Mouse (Mus musculus) embryonic fibroblast, embryonic 13.5 days (primary cell): Measurements from ENCODE around the gene Hebp1. TPM values are rescaled to one million over a fixed set of nuclear protein-coding genes. Genes with fewer than 3 reads are reported as not detected.

ENCODE experiments used
- H3K27ac ChIP-seq: 2 replicates; pipeline ENCODE4 v1.5.1; 2012; ENCODE audit warnings: low read length, control low read depth, inconsistent platforms; ENCODE audit not compliant: insufficient read depth
- H3K4me1 ChIP-seq: 2 replicates; pipeline ENCODE4 v1.6.1; 2011; ENCODE audit warnings: low read length; ENCODE audit not compliant: control insufficient read depth, insufficient read depth
- H3K4me3 ChIP-seq: 2 replicates; pipeline ENCODE4 v1.5.1; 2011; ENCODE audit warnings: mild to moderate bottlenecking, control low read depth, low read length; ENCODE audit not compliant: insufficient read depth
- CTCF ChIP-seq: IDR thresholded peaks from 2 replicates; pipeline ENCODE4 v1.5.1; 2011; ENCODE audit warnings: mild to moderate bottlenecking, control low read depth, low read length, moderate library complexity, borderline replicate concordance; ENCODE audit not compliant: insufficient read depth
- POLR2A ChIP-seq: IDR thresholded peaks from 2 replicates; pipeline ENCODE4 v1.6.1; 2011; ENCODE audit warnings: low read depth, mild to moderate bottlenecking, control low read depth, low read length, moderate library complexity
- polyA plus RNA-seq: library from polyadenylated mRNA; stranded (reverse); fragments of >200 nt; gene quantifications from 2 replicates; pipeline ENCODE4 v1.2.4, GENCODE M21; 2011; ENCODE audit warnings: low read depth; ENCODE audit not compliant: missing spikeins, insufficient read length

The Hebp1 gene
- polyA plus RNA-seq, 1 experiment, result 41.7 TPM

GRCm38 (mm10) chr6:135156597-135156996 lies 41.2 kb downstream of the Hebp1 start:
- no peak overlapping the region for H3K4me3 ChIP-seq
- no peak overlapping the region for H3K27ac ChIP-seq
- TF ChIP-seq CTCF (no peak), POLR2A (no peak)
- no peaks in the 10 kb centered on the region for H3K4me1 ChIP-seq

GRCm38 (mm10) chr6:135153719-135154118 lies 44.1 kb downstream of the Hebp1 start:
- no peak overlapping the region for H3K4me3 ChIP-seq
- H3K27ac ChIP-seq, result peak overlapping the region; percentile 36
- TF ChIP-seq POLR2A (no peak), CTCF (no peak)
- H3K4me1 ChIP-seq, result no peaks in the 10 kb centered on the region

- H3K4me3 ChIP-seq, result no peak overlapping the region
- TF ChIP-seq CTCF (peak; percentile 59), POLR2A (no peak)
- H3K27ac ChIP-seq, result no peak overlapping the region
- H3K4me1 ChIP-seq, result no peaks in the 10 kb centered on the region
Measured at GRCm38 (mm10) chr6:135150311-135150710, 47.5 kb downstream of the Hebp1 start.

GRCm38 (mm10) chr6:135149722-135150121 lies 48.1 kb downstream of the Hebp1 start:
- H3K27ac ChIP-seq, result no peak overlapping the region
- H3K4me3 ChIP-seq, result no peak overlapping the region
- TF ChIP-seq POLR2A (no peak), CTCF (no peak)
- no peaks in the 10 kb centered on the region for H3K4me1 ChIP-seq

GRCm38 (mm10) chr6:135149175-135149574 lies 48.6 kb downstream of the Hebp1 start:
- Histone ChIP-seq H3K4me1 (no peaks in the 10 kb centered on the region), H3K4me3 (no peak overlapping the region), H3K27ac (no peak overlapping the region)
- no peak for TF ChIP-seq CTCF
- no peak for TF ChIP-seq POLR2A

GRCm38 (mm10) chr6:135148506-135148905 lies 49.3 kb downstream of the Hebp1 start:
- Histone ChIP-seq H3K27ac (no peak overlapping the region), H3K4me1 (no peaks in the 10 kb centered on the region), H3K4me3 (no peak overlapping the region)
- TF ChIP-seq POLR2A (no peak), CTCF (peak; percentile 63; the same call in 1 of the 2 replicates)

GRCm38 (mm10) chr6:135145976-135146375 lies 51.8 kb downstream of the Hebp1 start:
- Histone ChIP-seq H3K27ac (no peak overlapping the region), H3K4me3 (no peak overlapping the region), H3K4me1 (peaks cover 7% of the 10 kb centered on the region; the same call in 1 of the 2 replicates)
- no peak for TF ChIP-seq CTCF
- no peak for TF ChIP-seq POLR2A

- peaks cover 7% of the 10 kb centered on the region; the same call in 1 of the 2 replicates for H3K4me1 ChIP-seq
- H3K27ac ChIP-seq, result no peak overlapping the region
- no peak overlapping the region for H3K4me3 ChIP-seq
- TF ChIP-seq CTCF (peak; percentile 79; the same call in 1 of the 2 replicates), POLR2A (no peak)
Measured at GRCm38 (mm10) chr6:135144516-135144915, 53.3 kb downstream of the Hebp1 start.

- peaks cover 10% of the 10 kb centered on the region for H3K4me1 ChIP-seq
- TF ChIP-seq CTCF, result no peak
- TF ChIP-seq POLR2A, result no peak
- no peak overlapping the region for H3K4me3 ChIP-seq
- H3K27ac ChIP-seq, result no peak overlapping the region
Measured at GRCm38 (mm10) chr6:135143151-135143550, 54.7 kb downstream of the Hebp1 start.

- no peak for TF ChIP-seq POLR2A
- no peak for TF ChIP-seq CTCF
- H3K4me1 ChIP-seq, result peaks cover 13% of the 10 kb centered on the region
- H3K27ac ChIP-seq, result peak overlapping the region; percentile 52
- H3K4me3 ChIP-seq, result no peak overlapping the region
Measured at GRCm38 (mm10) chr6:135141451-135142147, 56.2 kb downstream of the Hebp1 start.
